Mouse (Mus musculus): ENCODE results near the gene Aldh1l1.

DNA sequence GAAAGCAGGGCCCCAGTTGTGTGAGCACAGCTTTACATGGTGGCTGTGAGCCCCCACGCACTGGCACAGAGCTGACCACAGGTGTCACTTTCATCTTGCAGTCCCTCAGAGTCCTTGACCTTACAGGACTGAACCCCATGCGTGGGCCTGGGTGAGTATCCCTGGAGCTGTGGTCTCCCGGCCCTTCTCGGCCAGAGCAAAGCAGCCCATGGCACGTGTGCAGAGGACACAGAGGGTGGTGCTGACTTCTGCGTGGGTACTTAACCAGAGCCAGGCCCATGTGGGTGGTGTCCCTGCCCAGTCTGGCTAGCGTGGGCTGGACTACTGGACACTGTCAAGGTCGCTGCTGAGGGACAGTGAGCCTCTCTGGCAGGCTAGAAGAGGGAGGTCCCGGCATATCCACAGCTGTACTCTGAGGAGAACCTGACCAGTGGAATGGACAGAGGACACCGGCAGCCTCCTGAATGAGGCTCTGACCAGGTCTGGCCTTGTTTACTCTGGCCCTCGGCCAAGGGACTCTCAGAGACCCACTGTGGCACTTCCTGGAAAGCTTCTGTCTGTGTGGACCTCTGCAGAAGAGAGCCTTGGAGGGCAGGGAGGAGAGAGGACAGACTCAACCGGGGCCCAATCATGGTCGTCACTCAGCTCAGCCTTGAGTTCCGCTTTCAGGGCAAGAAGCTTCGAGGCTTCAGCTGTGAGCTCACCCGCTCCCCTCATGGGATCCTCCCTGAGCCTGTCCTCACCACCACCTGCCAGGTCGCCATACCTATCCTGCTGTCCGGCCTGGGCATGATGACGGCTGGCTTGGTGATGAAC, 132.8 kb downstream of the Aldh1l1 start:
- TF ChIP-seq POLR2A (IDR thresholded peaks at IDR 0.05; ENCODE audit: borderline replicate concordance, extremely low read depth, low read depth, low read length), result no peak
- TF ChIP-seq CTCF (IDR thresholded peaks at IDR 0.05; ENCODE audit: insufficient read depth, low read length), result no peak
